Mouse (Mus musculus): Measurements from ENCODE around the gene Kif16b. TPM values are rescaled to one million over a fixed set of nuclear protein-coding genes. Genes with fewer than 3 reads are reported as not detected.
A peak's percentile ranks its signal among the peaks of the same experiment; 100 is the strongest.

Kif16b gene
- polyA plus RNA-seq (2015; fragmentation: Nextera tagmentation; extraction: Ambion mirVana) = 4.1 and 4.2 TPM in 2 replicates

GRCm38 (mm10) chr2:142900862-142901805 lies at the start of gene Kif16b:
Gene Kif16b (minus strand): TSS chr2:142901531.
- Histone ChIP-seq H3K4me2 (peak within 1 kb of the TSS; percentile 89), H3K27ac (no peak within 1 kb of the TSS), H3K9ac (peak within 1 kb of the TSS; percentile 87), H3K9me3 (replicated peaks) (no peaks in the 10 kb centered on the region), H3K4me3 (peak within 1 kb of the TSS; percentile 70), H3K36me3 (ENCODE audit: poor library complexity, severe bottlenecking) (no peaks in the 10 kb centered on the region), H3K4me1 (0 out of 2 replicates have a peak, but pooled peaks cover 6% of the 10 kb centered on the region), H3K27me3 (no peaks in the 10 kb centered on the region)
- ATAC-seq = peak; percentile 92
- 1% methylated on average over 50 of the region's 64 CpGs for WGBS

- no peak overlapping the region for H3K27ac ChIP-seq
- 61% methylated on average over 6 of the region's 6 CpGs for WGBS
- ATAC-seq = no peak
Measured at GRCm38 (mm10) chr2:142940899-142941642, 39.7 kb upstream of the Kif16b start.

GRCm38 (mm10) chr2:142930445-142930844 lies 29.1 kb upstream of the Kif16b start:
- Histone ChIP-seq H3K27ac (no peak overlapping the region), H3K4me3 (no peak overlapping the region), H3K27me3 (no peaks in the 10 kb centered on the region), H3K36me3 (ENCODE audit: poor library complexity, severe bottlenecking) (no peaks in the 10 kb centered on the region), H3K9ac (no peak overlapping the region), H3K4me1 (no peaks in the 10 kb centered on the region), H3K4me2 (no peak overlapping the region), H3K9me3 (replicated peaks) (no peaks in the 10 kb centered on the region)
- WGBS = 83% methylated on average over 4 of the region's 4 CpGs
- no peak for ATAC-seq

More at GRCm38 (mm10) chr2:142940899-142941642, 39.7 kb upstream of the Kif16b start:
- Histone ChIP-seq H3K9me3 (replicated peaks) (no peaks in the 10 kb centered on the region), H3K36me3 (ENCODE audit: poor library complexity, severe bottlenecking) (no peaks in the 10 kb centered on the region), H3K9ac (no peak overlapping the region), H3K4me2 (no peak overlapping the region), H3K4me1 (no peaks in the 10 kb centered on the region), H3K27me3 (no peaks in the 10 kb centered on the region), H3K4me3 (no peak overlapping the region)

DNA sequence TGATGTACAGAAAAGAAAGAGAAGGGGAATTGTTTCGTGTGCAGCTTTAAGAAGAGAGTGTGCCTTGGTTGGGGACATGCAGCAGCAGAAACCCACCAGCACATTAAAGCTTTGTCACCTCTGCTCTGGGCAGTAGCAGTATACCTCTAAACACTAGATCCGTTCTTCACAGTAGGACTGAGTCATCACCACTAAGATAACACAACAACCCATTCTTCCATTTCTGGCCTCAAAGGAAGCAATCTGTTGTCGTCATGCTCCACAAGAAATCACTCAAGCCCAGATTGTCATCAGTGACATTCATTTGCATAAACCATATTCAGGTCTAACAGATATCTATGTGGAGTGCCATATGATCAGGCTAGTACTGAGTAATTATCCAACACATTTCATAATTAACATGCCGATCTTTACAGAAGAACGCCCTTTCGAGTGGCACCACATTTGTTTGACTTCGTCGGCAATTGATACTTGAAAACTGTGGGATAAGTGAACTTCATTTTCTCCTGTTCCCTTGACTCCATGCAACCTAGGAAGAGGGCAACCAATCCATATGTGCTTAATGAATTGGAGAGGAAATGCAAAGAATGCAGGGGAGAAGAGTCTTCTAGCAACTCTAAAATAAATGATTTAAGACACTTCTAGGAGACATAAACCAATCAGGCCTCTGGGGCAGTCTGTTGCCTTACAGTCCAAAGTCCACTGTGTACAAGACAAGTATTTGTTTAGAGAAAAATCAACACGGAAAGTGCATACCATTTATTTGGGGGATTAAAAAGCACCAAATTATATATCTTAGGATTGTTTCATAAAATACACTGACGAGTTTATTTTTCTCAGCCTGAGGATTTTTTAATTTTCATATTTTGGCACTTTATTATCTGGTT lies 28.1 kb upstream of the Kif16b start:
- ATAC-seq = peak; percentile 33; the same call in 1 of the 2 replicates
- no peaks in the 10 kb centered on the region for H3K4me1 ChIP-seq

DNA sequence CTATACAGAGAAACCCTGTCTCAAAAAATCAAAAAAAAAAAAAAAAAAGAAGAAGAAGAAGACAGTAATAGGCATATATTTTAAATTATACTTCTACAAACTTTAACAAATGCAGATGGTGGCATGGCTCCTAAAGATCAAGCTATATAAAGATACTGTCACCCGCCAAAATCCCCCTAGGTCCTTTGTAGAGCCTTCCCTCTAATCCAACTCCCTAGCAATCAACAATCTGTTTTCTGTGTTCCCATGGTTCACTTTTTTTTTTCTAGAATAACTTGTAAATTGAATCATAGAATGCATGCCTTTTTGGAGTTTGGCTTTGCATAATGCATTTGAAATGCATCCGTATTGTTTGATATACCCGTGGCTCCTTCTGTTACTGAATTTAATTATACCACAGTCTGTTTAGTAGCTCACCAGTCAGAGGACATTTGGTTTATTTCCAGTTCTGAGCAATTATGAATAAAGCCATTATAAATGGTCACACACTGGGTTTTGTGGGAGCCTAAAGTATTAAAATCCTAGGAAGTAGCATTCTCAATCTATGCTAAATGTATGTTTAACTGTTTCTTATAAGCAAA lies 9.6 kb upstream of the Kif16b start:
- no peak for ATAC-seq
- 71% methylated on average over 3 of the region's 3 CpGs for WGBS

More for the DNA sequence above, 28.1 kb upstream of the Kif16b start:
- Histone ChIP-seq H3K9me3 (replicated peaks) (no peaks in the 10 kb centered on the region), H3K27ac (no peak overlapping the region), H3K27me3 (no peaks in the 10 kb centered on the region), H3K4me2 (no peak overlapping the region), H3K4me3 (no peak overlapping the region), H3K9ac (no peak overlapping the region), H3K36me3 (ENCODE audit: poor library complexity, severe bottlenecking) (no peaks in the 10 kb centered on the region)
- WGBS = 80% methylated on average over 10 of the region's 10 CpGs

DNA sequence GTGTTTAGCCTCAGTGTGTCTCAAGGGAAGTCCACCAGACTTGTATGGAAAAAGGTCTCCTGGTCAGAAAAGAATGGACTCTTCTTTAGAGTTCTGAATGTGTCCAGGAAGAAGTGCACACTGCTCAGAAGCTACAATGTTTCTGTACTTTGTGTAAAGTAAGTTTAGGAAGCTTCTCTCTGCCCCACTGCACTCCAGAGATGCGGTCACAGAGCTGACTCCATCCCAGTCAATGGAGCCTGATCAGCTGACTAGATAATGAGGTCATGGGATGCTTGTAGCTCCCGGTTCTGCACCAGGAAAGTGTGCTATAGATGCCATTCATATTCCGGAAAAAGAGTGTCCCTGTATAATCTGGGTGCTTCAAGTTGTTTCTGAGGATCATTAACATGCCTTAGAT lies 7.9 kb upstream of the Kif16b start:
- Histone ChIP-seq H3K4me3 (no peak overlapping the region), H3K9ac (no peak overlapping the region), H3K36me3 (ENCODE audit: poor library complexity, severe bottlenecking) (no peaks in the 10 kb centered on the region), H3K4me1 (no peaks in the 10 kb centered on the region), H3K27ac (no peak overlapping the region), H3K4me2 (no peak overlapping the region), H3K27me3 (no peaks in the 10 kb centered on the region), H3K9me3 (replicated peaks) (no peaks in the 10 kb centered on the region)
- WGBS = 75% methylated on average over 3 of the region's 3 CpGs
- ATAC-seq = no peak

More for the DNA sequence above, 9.6 kb upstream of the Kif16b start:
- no peak overlapping the region for H3K9ac ChIP-seq
- H3K27me3 ChIP-seq = no peaks in the 10 kb centered on the region
- no peak overlapping the region for H3K4me2 ChIP-seq
- H3K4me1 ChIP-seq = no peaks in the 10 kb centered on the region
- H3K36me3 ChIP-seq (ENCODE audit: poor library complexity, severe bottlenecking) = no peaks in the 10 kb centered on the region
- H3K4me3 ChIP-seq = no peak overlapping the region
- H3K9me3 ChIP-seq (replicated peaks) = no peaks in the 10 kb centered on the region
- H3K27ac ChIP-seq = no peak overlapping the region

GRCm38 (mm10) chr2:142907056-142907455 lies 5.7 kb upstream of the Kif16b start:
- no peak for ATAC-seq
- H3K27ac ChIP-seq = no peak overlapping the region
- no peaks in the 10 kb centered on the region for H3K27me3 ChIP-seq
- no peaks in the 10 kb centered on the region for H3K9me3 ChIP-seq (replicated peaks)
- no peak overlapping the region for H3K9ac ChIP-seq
- 90% methylated on average over 4 of the region's 4 CpGs for whole genome bisulfite sequencing
- H3K4me1 ChIP-seq = no peaks in the 10 kb centered on the region
- H3K36me3 ChIP-seq (ENCODE audit: poor library complexity, severe bottlenecking) = no peaks in the 10 kb centered on the region
- H3K4me3 ChIP-seq = no peak overlapping the region
- H3K4me2 ChIP-seq = no peak overlapping the region

DNA sequence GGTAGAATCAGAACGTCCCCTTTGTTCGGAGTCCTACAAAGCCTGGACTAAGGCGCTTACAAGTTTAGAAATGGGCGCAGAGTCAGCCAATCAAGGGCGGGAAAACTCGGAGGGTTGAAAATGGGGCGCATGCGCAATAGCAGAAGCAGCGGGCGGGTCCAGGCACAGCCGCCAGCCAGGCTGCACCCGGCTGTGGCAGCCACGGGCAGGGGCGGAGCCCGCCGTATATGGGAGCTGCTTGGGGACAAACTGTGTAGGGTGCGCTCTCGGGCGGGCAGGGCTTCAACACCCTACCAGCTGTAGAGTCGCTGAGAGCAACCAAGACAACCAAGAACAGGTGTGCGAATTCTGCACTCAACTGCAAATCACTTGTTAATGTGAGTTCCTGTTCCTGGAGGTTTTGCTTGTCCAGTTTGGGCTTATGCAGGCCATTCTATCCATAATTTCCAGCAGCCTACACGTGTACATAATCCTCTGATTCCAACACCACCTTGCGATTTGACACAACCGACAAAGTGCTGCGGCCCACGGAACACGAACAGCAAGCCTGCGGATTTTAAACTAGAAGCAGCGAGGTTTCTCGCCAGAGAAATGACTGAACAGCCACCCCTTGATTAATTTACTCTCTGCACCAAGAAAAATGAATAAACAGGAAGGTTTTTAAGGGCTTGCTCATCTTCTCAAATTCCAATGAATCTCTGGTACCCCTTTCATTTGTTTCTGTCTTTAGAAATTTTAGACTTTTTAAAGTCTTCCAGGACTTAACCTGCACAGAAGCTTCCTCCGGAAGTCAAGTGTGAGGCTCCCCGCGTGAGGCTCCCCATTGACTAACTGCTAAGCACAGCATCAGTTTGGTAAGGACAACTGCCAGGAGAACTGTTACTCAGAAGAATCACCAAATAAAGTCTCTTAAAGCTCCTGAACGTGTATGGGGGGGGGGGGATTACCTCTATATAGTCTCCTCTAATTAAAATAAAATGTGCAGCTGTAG lies 1.9 kb upstream of the Kif16b start:
- WGBS = 8% methylated on average over 34 of the region's 34 CpGs
- ATAC-seq = peak; percentile 97
- peak overlapping the region; percentile 64 for H3K4me2 ChIP-seq
- H3K27me3 ChIP-seq = no peaks in the 10 kb centered on the region
- H3K9me3 ChIP-seq (replicated peaks) = no peaks in the 10 kb centered on the region
- no peak overlapping the region for H3K27ac ChIP-seq
- peak overlapping the region; percentile 43 for H3K4me3 ChIP-seq
- 0 out of 2 replicates have a peak, but pooled peaks cover 6% of the 10 kb centered on the region for H3K4me1 ChIP-seq
- H3K36me3 ChIP-seq (ENCODE audit: poor library complexity, severe bottlenecking) = no peaks in the 10 kb centered on the region
- H3K9ac ChIP-seq = peak overlapping the region; percentile 63

DNA sequence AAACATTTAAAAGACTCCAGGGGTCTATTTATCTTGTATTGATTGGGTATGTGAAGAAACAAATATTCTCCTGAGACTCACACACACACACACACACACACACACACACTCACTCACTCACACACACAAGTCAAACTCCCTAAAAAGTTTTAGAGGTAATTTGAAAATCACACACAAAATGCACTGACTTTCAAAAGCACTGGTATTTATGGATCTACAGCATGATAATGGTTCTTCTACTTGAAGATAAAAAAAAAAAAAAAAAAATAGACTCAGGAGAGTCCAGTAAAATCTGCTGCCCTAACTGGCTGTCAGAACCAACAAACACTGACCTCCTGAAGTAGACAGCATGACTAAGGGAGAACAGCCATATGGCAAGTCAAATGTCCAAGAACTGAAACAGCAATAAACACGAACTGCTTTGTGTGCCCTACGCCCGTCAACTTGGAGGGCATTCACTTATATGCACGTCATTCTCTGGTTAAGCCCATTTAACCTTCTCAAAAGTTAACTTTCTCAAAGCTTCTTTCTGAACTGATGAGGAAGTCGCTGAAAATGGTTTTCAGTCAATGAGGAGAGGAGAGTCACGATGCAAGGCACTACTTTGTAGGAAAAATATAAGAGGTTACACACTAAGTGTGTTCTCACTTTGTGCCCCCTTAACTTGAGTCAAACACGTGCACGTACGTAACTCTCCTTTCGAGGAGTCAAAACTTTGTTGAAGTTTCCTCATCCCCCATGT lies 1.0 kb downstream of the Kif16b start:
- H3K9me3 ChIP-seq (replicated peaks) = no peaks in the 10 kb centered on the region
- 62% methylated on average over 10 of the region's 10 CpGs for whole genome bisulfite sequencing
- no peaks in the 10 kb centered on the region for H3K36me3 ChIP-seq (ENCODE audit: poor library complexity, severe bottlenecking)
- peak overlapping the region; percentile 89 for H3K4me2 ChIP-seq
- peak overlapping the region; percentile 70 for H3K4me3 ChIP-seq
- H3K27me3 ChIP-seq = no peaks in the 10 kb centered on the region
- H3K4me1 ChIP-seq = 0 out of 2 replicates have a peak, but pooled peaks cover 6% of the 10 kb centered on the region
- H3K9ac ChIP-seq = peak overlapping the region; percentile 87; the same call in 1 of the 2 replicates
- no peak for ATAC-seq
- H3K27ac ChIP-seq = no peak overlapping the region

- WGBS = 72% methylated on average over 1 of the region's 1 CpGs
- Histone ChIP-seq H3K27me3 (no peaks in the 10 kb centered on the region), H3K4me2 (no peak overlapping the region), H3K9me3 (replicated peaks) (no peaks in the 10 kb centered on the region), H3K9ac (no peak overlapping the region), H3K36me3 (ENCODE audit: poor library complexity, severe bottlenecking) (no peaks in the 10 kb centered on the region), H3K4me3 (no peak overlapping the region), H3K4me1 (no peaks in the 10 kb centered on the region), H3K27ac (no peak overlapping the region)
- ATAC-seq = no peak
Measured at GRCm38 (mm10) chr2:142893780-142894179, 7.6 kb downstream of the Kif16b start.

Measured in forebrain, embryonic 13.5 days (tissue).